Mouse (Mus musculus): ENCODE measurements around the gene Krtap29-1. TPM values are rescaled to one million over a fixed set of nuclear protein-coding genes. Genes with fewer than 3 reads are reported as not detected.

The Krtap29-1 gene
- polyA plus RNA-seq (2015; fragmentation: Nextera tagmentation; extraction: Ambion mirVana), result not detected in 2 replicates

GRCm38 (mm10) chr11:99978953-99979352 lies at the start of gene Krtap29-1:
Gene Krtap29-1 (minus strand): TSS chr11:99979053.
- no peak for DNase-seq (ENCODE audit: low spot score)
- Histone ChIP-seq H3K9me3 (ENCODE audit: control insufficient read depth, low read length) (no peaks in the 10 kb centered on the region), H3K27me3 (ENCODE audit: control insufficient read depth, insufficient read depth, low read length) (no peaks in the 10 kb centered on the region), H3K4me2 (replicated peaks; ENCODE audit: low read depth) (no peak within 1 kb of the TSS), H3K36me3 (ENCODE audit: control insufficient read depth, insufficient read depth, low read length) (no peaks in the 10 kb centered on the region), H3K27ac (replicated peaks) (no peak within 1 kb of the TSS), H3K9ac (ENCODE audit: low read length) (no peak within 1 kb of the TSS), H3K4me3 (ENCODE audit: low read depth, low read length) (no peak within 1 kb of the TSS), H3K4me1 (replicated peaks; ENCODE audit: control insufficient read depth, insufficient read depth) (no peaks in the 10 kb centered on the region)
- TF ChIP-seq CTCF (IDR thresholded peaks at IDR 0.05; ENCODE audit: low read depth) (no peak), EP300 (optimal IDR thresholded peaks at IDR 0.05) (no peak)
- WGBS, result 70% methylated on average over 5 of the region's 5 CpGs
- no peak for ATAC-seq (ENCODE audit: low FRiP score, low TSS enrichment)

- DNase-seq (ENCODE audit: low spot score) (no peak), ATAC-seq (ENCODE audit: low FRiP score, low TSS enrichment) (no peak)
- no peak overlapping the region for H3K4me3 ChIP-seq (ENCODE audit: low read depth, low read length)
- H3K4me2 ChIP-seq (replicated peaks; ENCODE audit: low read depth), result no peak overlapping the region
- no peak overlapping the region for H3K27ac ChIP-seq (replicated peaks)
- no peaks in the 10 kb centered on the region for H3K9me3 ChIP-seq (ENCODE audit: control insufficient read depth, low read length)
- no peak for TF ChIP-seq EP300 (optimal IDR thresholded peaks at IDR 0.05)
- no peak for TF ChIP-seq CTCF (IDR thresholded peaks at IDR 0.05; ENCODE audit: low read depth)
- no peaks in the 10 kb centered on the region for H3K27me3 ChIP-seq (ENCODE audit: control insufficient read depth, insufficient read depth, low read length)
- no peaks in the 10 kb centered on the region for H3K36me3 ChIP-seq (ENCODE audit: control insufficient read depth, insufficient read depth, low read length)
- no peak overlapping the region for H3K9ac ChIP-seq (ENCODE audit: low read length)
- WGBS, result 66% methylated on average over 5 of the region's 5 CpGs
- no peaks in the 10 kb centered on the region; the same call in 1 of the 2 replicates for H3K4me1 ChIP-seq (replicated peaks; ENCODE audit: control insufficient read depth, insufficient read depth)
These were observed 42.6 kb upstream of the Krtap29-1 start for GRCm38 (mm10) chr11:100021438-100021837.

- Histone ChIP-seq H3K4me3 (ENCODE audit: low read depth, low read length) (no peak overlapping the region), H3K9ac (ENCODE audit: low read length) (no peak overlapping the region), H3K27me3 (ENCODE audit: control insufficient read depth, insufficient read depth, low read length) (no peaks in the 10 kb centered on the region), H3K9me3 (ENCODE audit: control insufficient read depth, low read length) (no peaks in the 10 kb centered on the region), H3K4me1 (replicated peaks; ENCODE audit: control insufficient read depth, insufficient read depth) (no peaks in the 10 kb centered on the region; the same call in 1 of the 2 replicates), H3K4me2 (replicated peaks; ENCODE audit: low read depth) (no peak overlapping the region), H3K36me3 (ENCODE audit: control insufficient read depth, insufficient read depth, low read length) (no peaks in the 10 kb centered on the region), H3K27ac (replicated peaks) (no peak overlapping the region)
- 65% methylated on average over 1 of the region's 1 CpGs for WGBS
- ATAC-seq (ENCODE audit: low FRiP score, low TSS enrichment) (no peak), DNase-seq (ENCODE audit: low spot score) (no peak)
- TF ChIP-seq EP300 (optimal IDR thresholded peaks at IDR 0.05), result no peak
- no peak for TF ChIP-seq CTCF (IDR thresholded peaks at IDR 0.05; ENCODE audit: low read depth)
These were observed 40.6 kb upstream of the Krtap29-1 start for GRCm38 (mm10) chr11:100019466-100019865.

- WGBS, result 68% methylated on average over 4 of the region's 4 CpGs
- TF ChIP-seq EP300 (optimal IDR thresholded peaks at IDR 0.05) (no peak), CTCF (IDR thresholded peaks at IDR 0.05; ENCODE audit: low read depth) (no peak)
These were observed 37.3 kb upstream of the Krtap29-1 start, which contains the start of gene Krt33a for GRCm38 (mm10) chr11:100016112-100016511. Gene Krt33a (minus strand): TSS chr11:100016212.

GRCm38 (mm10) chr11:100013691-100014171 lies 34.9 kb upstream of the Krtap29-1 start:
- DNase-seq (ENCODE audit: low spot score) (peak; percentile 22), ATAC-seq (ENCODE audit: low FRiP score, low TSS enrichment) (0 out of 2 replicates have a peak, but pooled peaks have one; percentile 26)
- 37% methylated on average over 4 of the region's 4 CpGs for WGBS
- Histone ChIP-seq H3K36me3 (ENCODE audit: control insufficient read depth, insufficient read depth, low read length) (no peaks in the 10 kb centered on the region), H3K4me1 (replicated peaks; ENCODE audit: control insufficient read depth, insufficient read depth) (no peaks in the 10 kb centered on the region), H3K4me2 (replicated peaks; ENCODE audit: low read depth) (no peak overlapping the region), H3K9ac (ENCODE audit: low read length) (no peak overlapping the region), H3K4me3 (ENCODE audit: low read depth, low read length) (no peak overlapping the region), H3K27ac (replicated peaks) (no peak overlapping the region), H3K9me3 (ENCODE audit: control insufficient read depth, low read length) (no peaks in the 10 kb centered on the region), H3K27me3 (ENCODE audit: control insufficient read depth, insufficient read depth, low read length) (no peaks in the 10 kb centered on the region)
- no peak for TF ChIP-seq CTCF (IDR thresholded peaks at IDR 0.05; ENCODE audit: low read depth)
- TF ChIP-seq EP300 (optimal IDR thresholded peaks at IDR 0.05), result no peak

More at GRCm38 (mm10) chr11:100016112-100016511, 37.3 kb upstream of the Krtap29-1 start, which contains the start of gene Krt33a:
- DNase-seq (ENCODE audit: low spot score) (no peak), ATAC-seq (ENCODE audit: low FRiP score, low TSS enrichment) (no peak)
- no peak within 1 kb of the TSS for H3K4me2 ChIP-seq (replicated peaks; ENCODE audit: low read depth)
- H3K27ac ChIP-seq (replicated peaks), result no peak within 1 kb of the TSS
- H3K4me3 ChIP-seq (ENCODE audit: low read depth, low read length), result no peak within 1 kb of the TSS
- H3K27me3 ChIP-seq (ENCODE audit: control insufficient read depth, insufficient read depth, low read length), result no peaks in the 10 kb centered on the region
- H3K9me3 ChIP-seq (ENCODE audit: control insufficient read depth, low read length), result no peaks in the 10 kb centered on the region
- no peaks in the 10 kb centered on the region for H3K36me3 ChIP-seq (ENCODE audit: control insufficient read depth, insufficient read depth, low read length)
- H3K9ac ChIP-seq (ENCODE audit: low read length), result no peak within 1 kb of the TSS
- no peaks in the 10 kb centered on the region for H3K4me1 ChIP-seq (replicated peaks; ENCODE audit: control insufficient read depth, insufficient read depth)

GRCm38 (mm10) chr11:100010682-100011081 lies 31.8 kb upstream of the Krtap29-1 start:
- H3K9me3 ChIP-seq (ENCODE audit: control insufficient read depth, low read length), result no peaks in the 10 kb centered on the region
- no peak for TF ChIP-seq EP300 (optimal IDR thresholded peaks at IDR 0.05)
- TF ChIP-seq CTCF (IDR thresholded peaks at IDR 0.05; ENCODE audit: low read depth), result no peak
- no peak overlapping the region for H3K27ac ChIP-seq (replicated peaks)
- no peak overlapping the region for H3K9ac ChIP-seq (ENCODE audit: low read length)
- no peaks in the 10 kb centered on the region for H3K4me1 ChIP-seq (replicated peaks; ENCODE audit: control insufficient read depth, insufficient read depth)
- 71% methylated on average over 5 of the region's 5 CpGs for WGBS
- ATAC-seq (ENCODE audit: low FRiP score, low TSS enrichment) (no peak), DNase-seq (ENCODE audit: low spot score) (no peak)
- H3K4me2 ChIP-seq (replicated peaks; ENCODE audit: low read depth), result no peak overlapping the region
- H3K36me3 ChIP-seq (ENCODE audit: control insufficient read depth, insufficient read depth, low read length), result no peaks in the 10 kb centered on the region
- H3K27me3 ChIP-seq (ENCODE audit: control insufficient read depth, insufficient read depth, low read length), result no peaks in the 10 kb centered on the region
- no peak overlapping the region for H3K4me3 ChIP-seq (ENCODE audit: low read depth, low read length)
